Mouse (Mus musculus) testis, adult 2 months (tissue): ENCODE results near the gene Spr.

Experiments
- CTCF ChIP-seq: fragments of 200-500 bp; IDR thresholded peaks from 2 replicates; pipeline ENCODE4 v1.5.1; 2012; ENCODE audit warnings: low read depth, mild to moderate bottlenecking, inconsistent platforms, low read length, moderate library complexity; ENCODE audit not compliant: control insufficient read depth, insufficient read depth, insufficient replicate concordance
- POLR2A ChIP-seq: fragments of 200-500 bp; IDR thresholded peaks from 2 replicates; pipeline ENCODE4 v1.6.1; 2012; ENCODE audit warnings: low read depth, mild to moderate bottlenecking, inconsistent platforms, low read length, moderate library complexity; ENCODE audit not compliant: control insufficient read depth

- TF ChIP-seq CTCF (peak; percentile 47; the same call in 1 of the 2 replicates), POLR2A (no peak)
Observed at GRCm38 (mm10) chr6:85160201-85160923, 22.8 kb upstream of the Spr start.
